Mouse (Mus musculus) heart, embryonic 14.5 days (tissue): ENCODE data around the gene Zscan4e. TPM values are rescaled to one million over a fixed set of nuclear protein-coding genes. Genes with fewer than 3 reads are reported as not detected.
"Not testable (repeated sequence)": the region's sequence is repeated elsewhere in the genome, so short reads cannot be mapped to it uniquely, and the experiment has no call there.

Experiments used
- ATAC-seq: fragments of 200-750 bp; cut with Nextera tagmentation; 2 replicates; pipeline ENCODE4 v1.8.0; 2017; ENCODE audit warnings: low read depth, moderate TSS enrichment; ENCODE audit not compliant: insufficient number of reproducible peaks, insufficient read depth, low FRiP score
- H3K27ac ChIP-seq, 2 experiments: fragments of 200-500 bp in 1 of 2; fragments of 300-500 bp in 1 of 2; sonication (generic) in 1 of 2; replicated peaks in 1 of 2; 2 replicates each; pipeline ENCODE4 v1.5.1; 2012 to 2014; ENCODE audit warnings: low read depth in 2 of 2, low read length in 2 of 2, control low read depth in 1 of 2, mild to moderate bottlenecking in 1 of 2, mixed read lengths in 1 of 2; ENCODE audit not compliant: control insufficient read depth in 1 of 2, insufficient read depth in 1 of 2
- H3K27me3 ChIP-seq: fragments of 300-500 bp; sonication (generic); 2 replicates; pipeline ENCODE4 v1.6.1; 2014; ENCODE audit warnings: mild to moderate bottlenecking, low read length, control low read depth; ENCODE audit not compliant: control insufficient read depth, insufficient read depth
- H3K36me3 ChIP-seq: fragments of 300-500 bp; sonication (generic); 2 replicates; pipeline ENCODE4 v1.6.1; 2014; ENCODE audit warnings: mild to moderate bottlenecking, control low read depth, low read length, mixed read lengths; ENCODE audit not compliant: control insufficient read depth, insufficient read depth
- H3K4me1 ChIP-seq, 2 experiments: fragments of 200-500 bp in 1 of 2; fragments of 300-500 bp in 1 of 2; sonication (generic) in 1 of 2; 2 replicates each; pipeline ENCODE4 v1.6.1; 2012 to 2014; ENCODE audit warnings: low read length in 2 of 2, control low read depth in 1 of 2, mixed read lengths in 1 of 2; ENCODE audit not compliant: control insufficient read depth in 2 of 2, insufficient read depth in 2 of 2
- H3K4me2 ChIP-seq: fragments of 300-500 bp; sonication (generic); 2 replicates; pipeline ENCODE4 v1.6.1; 2014; ENCODE audit warnings: mild to moderate bottlenecking, low read length
- H3K4me3 ChIP-seq, 2 experiments: fragments of 200-500 bp in 1 of 2; fragments of 300-500 bp in 1 of 2; sonication (generic) in 1 of 2; 2 replicates each; pipeline ENCODE4 v1.5.1; 2012 to 2014; ENCODE audit warnings: low read length in 2 of 2, mild to moderate bottlenecking in 2 of 2, control low read depth in 1 of 2, low read depth in 1 of 2, moderate library complexity in 1 of 2; ENCODE audit not compliant: control insufficient read depth in 1 of 2, insufficient read depth in 1 of 2
- H3K9ac ChIP-seq: fragments of 300-500 bp; sonication (generic); 2 replicates; pipeline ENCODE4 v1.6.1; 2014; ENCODE audit warnings: mild to moderate bottlenecking, low read length
- H3K9me3 ChIP-seq: fragments of 300-500 bp; sonication (generic); 2 replicates; pipeline ENCODE4 v1.6.1; 2016; ENCODE audit warnings: low read length, control low read depth; ENCODE audit not compliant: control insufficient read depth
- microRNA-seq: library from miRNA; unstranded; fragments of <30 nt; microRNA quantifications from one replicate; pipeline ENCODE4, GENCODE M21; 2016
- polyA plus RNA-seq: library from polyadenylated mRNA; unstranded; fragments of >200 nt; fragmentation: Nextera tagmentation; extraction: Ambion mirVana; gene quantifications from 2 replicates; pipeline ENCODE4 v1.2.1, GENCODE M21; 2014

Zscan4e gene
- not detected in 2 replicates for polyA plus RNA-seq

DNA sequence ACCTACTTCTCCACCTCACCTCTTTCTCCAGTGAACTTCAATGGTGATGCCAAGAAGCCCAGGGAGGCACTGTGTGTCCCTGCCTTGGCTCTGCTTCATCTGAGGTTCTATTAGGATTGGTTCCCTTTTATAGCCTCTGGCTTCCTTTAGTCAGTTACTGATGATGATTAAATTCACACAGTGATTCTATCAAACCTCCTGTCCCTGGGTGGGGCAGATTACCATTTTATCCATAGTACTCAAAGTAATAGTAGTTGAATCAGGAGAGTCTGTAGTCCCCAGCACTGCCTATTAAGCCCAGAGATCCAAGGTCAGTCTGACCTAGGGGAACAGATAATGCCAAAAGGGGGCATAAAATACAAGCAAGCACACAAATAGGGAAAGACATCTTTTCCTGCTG is at the start of gene Zscan4e:
Gene Zscan4e (minus strand): TSS at position 101 of the 400 bp plus-strand sequence.
- H3K9me3 ChIP-seq, ATAC-seq, H3K4me2 ChIP-seq, H3K36me3 ChIP-seq, H3K27me3 ChIP-seq, H3K4me3 ChIP-seq, H3K27ac ChIP-seq, H3K9ac ChIP-seq, H3K4me1 ChIP-seq: not testable (repeated sequence)

Small RNA genes within 50 kb of the gene (microRNA-seq; reads per million reads assigned to microRNA genes)
- gene Gm23087 = not detected
- not detected for gene Gm26248

Other genes with a start within 250 kb of the Zscan4e start
- not detected in 2 replicates for gene Zscan4-ps1, start 241.0 kb downstream of the Zscan4e start, polyA plus RNA-seq
- gene Zscan4d, start 144.5 kb downstream of the Zscan4e start, polyA plus RNA-seq = not detected in 2 replicates
- gene Zscan4f, start 87.2 kb upstream of the Zscan4e start, polyA plus RNA-seq = not detected in 2 replicates
- not detected in 2 replicates for gene Zscan4-ps2, start 203.6 kb upstream of the Zscan4e start, polyA plus RNA-seq